Mouse (Mus musculus) urinary bladder, adult 18-20 months (tissue): ENCODE results near the gene Utp15.

Source experiments
- DNase-seq, 2 experiments: peaks; one replicate each; pipeline ENCODE4 v3.0.0; 2022; ENCODE audit warnings: low spot score in 2 of 2, mixed read lengths in 2 of 2

Utp15 gene

DNA sequence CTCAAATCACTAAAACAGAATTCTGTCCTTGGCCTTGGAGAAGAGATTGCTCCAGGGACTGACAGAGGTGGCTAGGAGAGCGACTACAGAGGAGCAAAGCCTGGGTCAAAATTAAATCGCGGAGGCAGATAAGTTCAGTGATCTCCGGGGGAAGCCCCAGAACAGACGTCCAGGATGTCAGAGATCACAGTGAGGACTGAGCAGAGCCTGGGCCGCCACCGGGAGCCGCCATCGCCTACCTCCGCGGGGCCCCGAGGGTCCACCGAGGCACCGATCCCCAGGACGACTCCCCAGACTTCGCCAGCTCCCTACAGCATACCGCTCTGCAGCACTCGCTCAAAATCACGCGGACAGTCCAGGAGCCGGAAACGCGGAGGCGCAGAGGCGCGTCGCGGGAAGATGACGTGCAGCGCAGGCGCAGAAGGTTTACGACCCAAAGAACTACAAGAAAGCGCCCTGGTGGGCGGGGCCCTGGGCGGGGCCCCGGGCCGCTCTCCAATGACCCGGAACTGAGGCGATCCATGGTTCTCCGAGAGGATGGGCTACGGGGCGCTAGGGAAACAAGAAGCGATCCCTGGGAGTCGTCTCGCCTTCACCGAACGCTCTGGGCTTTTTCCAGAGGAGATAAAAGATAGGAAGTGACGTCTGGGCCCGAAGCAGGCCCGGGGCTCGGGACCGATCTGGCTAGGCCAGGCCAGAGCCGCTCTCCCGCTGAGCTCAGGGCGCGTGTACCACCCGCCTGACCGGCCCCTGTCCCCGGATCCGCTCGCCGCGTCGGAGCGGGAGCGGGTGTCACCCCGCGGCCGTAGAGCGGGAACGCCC lies at the start of gene Utp15, which contains the start of gene Ankra2:
TSS of gene Utp15 (minus strand) at position 406 of the 822 bp plus-strand sequence.
TSS of gene Ankra2 (plus strand) at position 439 of the 822 bp plus-strand sequence.
- peak; percentile 96 to 97 for DNase-seq

DNA sequence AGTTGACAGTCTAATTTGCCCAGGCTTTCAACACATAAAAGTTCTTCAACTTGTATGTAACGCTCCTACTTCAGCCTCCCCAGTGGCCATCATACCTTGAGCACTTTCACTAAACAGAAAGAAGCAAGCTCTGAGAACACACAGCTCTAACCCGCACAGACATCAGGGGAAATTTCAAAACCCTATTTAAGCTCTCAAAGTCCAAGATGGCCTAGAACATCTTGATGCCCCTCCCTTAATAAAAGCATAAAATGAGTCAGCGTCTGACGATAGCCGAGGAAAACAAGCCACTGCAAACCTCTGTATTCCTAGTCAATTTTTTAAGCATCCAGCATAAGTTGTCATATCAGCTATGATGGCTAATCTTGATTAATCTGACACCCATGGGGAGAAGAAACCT lies 48.8 kb upstream of the Utp15 start:
- no peak for DNase-seq

DNA sequence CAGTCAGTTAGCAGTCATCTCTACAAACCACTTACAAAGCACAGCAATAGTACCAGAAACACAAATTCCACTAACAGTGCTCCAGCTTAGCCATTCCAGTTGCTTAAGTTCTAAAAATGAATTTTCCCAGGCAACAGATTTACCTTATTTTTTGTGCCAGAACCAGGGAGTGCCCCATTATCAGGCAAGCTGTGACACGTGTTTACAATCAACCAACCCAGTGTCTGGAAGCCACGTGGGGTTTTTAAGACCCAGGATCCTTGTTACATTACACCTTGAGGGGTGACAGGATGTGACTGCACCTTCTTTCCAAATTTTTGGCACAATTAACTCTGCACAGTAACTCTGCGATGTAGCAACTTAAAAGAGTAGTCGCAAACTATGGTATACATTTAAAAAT lies 45.9 kb upstream of the Utp15 start:
- DNase-seq, result no peak

DNA sequence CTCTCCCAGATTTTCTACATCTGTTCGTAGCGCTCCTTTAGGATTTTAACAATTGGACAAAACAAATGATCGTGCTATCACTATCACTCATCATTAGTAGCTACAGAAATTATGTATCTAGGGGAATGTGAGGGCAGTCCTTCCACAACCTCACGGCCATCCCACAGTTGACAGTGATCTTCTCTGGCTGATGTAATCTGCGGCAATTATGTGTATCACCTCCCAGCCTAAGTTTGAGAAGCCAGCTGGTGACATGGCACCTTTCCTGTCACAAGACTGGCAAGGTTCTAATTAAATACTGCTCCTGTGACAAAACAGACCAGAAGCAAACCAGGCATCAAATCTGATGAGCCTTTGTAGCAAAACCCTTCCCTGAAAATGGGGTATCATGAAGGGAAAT lies 45.2 kb upstream of the Utp15 start:
- DNase-seq, result no peak

DNA sequence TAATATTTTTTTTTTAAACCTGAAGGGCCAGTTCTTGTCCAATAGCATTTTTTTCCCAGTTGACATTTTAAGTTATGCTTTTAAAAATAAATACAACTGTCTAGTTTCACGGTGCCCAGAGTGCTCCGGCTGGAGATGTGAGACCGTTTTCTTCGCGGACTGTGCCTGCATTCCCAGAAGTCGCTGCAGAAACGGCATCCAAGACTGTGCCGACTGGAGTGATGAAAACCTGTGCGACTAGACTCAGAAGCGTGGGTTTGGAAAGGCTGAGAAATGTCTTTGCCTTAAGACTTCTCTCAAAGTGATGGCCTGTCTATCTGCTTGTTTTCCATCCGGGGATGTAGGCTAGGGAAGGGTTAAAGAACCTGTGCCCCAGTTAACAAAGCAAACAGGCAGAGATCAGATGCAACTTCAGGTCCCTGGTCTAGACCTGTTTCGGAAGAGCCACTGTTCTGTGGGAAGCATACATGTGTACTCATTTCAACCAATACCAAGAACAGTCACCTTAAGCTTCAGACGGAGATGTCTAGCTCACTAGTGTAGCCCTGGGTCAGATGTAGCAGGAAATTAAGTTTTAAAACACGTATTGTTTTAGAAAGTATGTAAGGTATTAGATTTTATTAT lies 44.1 kb upstream of the Utp15 start:
- DNase-seq, result no peak

DNA sequence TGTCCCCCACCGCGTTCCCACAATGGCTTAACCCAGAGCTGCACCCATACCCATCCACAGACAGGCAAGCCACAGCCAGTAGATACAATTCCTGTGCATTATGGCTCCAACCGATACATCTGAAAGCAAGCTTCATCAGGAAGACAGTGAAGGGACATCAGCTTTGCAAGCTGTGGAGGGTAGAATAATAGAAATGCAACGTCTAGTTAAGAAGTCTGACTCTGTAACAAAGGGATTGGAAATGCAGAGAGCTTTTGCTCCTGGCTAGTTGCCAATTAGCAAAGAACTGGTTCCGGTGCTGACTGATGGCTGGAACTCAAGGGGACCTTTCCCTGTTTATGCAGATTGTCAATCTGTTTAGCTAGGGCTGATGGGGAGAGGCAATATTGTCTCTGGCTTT lies 43.6 kb upstream of the Utp15 start:
- DNase-seq, result no peak

DNA sequence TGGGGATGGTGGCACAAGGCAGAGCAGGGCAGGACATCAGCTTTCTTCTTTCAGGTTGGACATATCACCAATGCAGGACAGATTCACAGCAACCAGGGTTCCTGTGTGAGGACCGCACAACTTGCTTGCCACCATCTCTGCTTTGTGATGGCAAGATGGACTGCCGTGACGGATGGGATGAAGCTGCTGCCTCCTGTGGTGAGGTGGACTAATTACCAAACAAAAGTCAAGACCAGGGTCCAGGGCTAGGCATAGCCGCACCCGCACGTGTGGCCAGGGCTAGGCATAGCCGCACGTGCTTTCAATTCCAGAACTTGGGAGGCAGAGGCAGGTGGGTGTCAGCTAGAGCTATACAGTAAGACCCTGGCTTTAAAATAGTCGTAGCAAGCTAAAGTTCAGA lies 42.4 kb upstream of the Utp15 start:
- DNase-seq, result no peak

DNA sequence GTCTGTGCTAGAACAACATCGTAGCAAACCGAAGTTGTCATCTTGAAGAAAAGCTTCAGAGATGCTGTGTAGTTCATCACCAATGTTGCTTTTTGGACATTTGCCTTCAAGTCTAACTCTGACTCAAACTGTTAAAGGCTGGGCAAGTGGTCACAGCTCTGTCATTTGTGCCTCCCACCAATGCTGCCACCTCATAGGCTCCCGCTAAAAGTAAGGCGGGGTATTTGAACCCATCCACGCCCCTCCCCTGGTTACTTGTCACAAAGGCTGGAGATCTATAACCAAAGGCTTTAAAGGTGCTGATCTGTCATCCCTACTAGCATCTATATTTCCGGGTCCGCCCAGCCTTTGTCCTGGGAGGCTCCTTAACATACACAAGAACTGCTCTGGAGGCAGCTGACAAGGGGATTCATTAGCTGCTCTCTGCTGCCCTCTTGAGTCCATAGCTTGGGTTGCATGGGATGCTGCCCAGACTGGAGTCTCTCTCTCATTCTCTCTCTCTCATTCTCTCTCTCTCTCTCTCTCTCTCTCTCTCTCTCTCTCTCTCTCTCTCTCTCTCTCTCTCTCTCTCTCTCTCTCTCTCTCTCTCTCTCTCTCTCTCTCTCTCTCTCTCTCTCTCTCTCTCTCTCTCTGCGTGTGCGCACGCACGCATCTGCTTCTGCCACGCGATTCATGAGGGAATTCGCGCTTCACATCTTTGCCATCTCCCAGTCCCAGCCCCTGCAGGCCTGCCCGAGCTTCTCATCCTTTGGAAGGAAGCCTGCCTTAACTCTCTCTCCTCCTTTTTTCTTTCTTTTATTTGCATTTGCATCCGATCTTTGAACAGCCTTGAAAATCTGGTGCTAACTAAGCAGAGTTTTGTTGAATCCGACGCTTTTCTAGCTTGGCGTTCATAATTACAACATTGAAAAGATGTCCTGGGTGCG lies 36.3 kb upstream of the Utp15 start:
- DNase-seq, result peak; percentile 45 to 65

DNA sequence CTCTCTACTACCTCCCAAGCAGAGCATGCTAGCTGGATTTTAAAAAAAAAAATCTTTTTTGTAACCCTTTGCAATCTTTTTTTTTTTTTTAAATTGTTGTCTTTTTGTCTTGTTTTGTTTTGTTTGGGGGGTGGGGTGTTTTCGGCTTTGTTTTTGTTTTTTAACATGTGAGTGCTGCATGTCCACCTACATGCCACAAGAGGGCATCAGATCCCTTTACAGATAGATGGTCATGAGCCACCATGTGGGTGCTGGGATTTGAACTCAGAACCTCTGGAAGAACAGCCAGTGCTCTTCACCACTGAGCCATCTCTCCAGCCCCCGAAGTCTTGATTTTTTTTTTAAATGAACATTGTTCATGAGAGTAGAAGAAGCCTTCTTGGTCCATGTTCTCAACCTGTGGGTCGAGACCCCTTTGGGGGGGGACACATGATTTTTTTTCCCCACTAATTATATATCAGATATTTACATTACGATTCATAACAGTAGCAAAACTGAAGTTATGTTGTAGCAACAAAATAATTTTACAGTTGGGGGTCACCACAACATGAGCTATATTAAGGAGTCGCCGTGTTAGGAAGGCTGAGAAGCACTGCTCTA lies 35.1 kb upstream of the Utp15 start:
- no peak for DNase-seq

DNA sequence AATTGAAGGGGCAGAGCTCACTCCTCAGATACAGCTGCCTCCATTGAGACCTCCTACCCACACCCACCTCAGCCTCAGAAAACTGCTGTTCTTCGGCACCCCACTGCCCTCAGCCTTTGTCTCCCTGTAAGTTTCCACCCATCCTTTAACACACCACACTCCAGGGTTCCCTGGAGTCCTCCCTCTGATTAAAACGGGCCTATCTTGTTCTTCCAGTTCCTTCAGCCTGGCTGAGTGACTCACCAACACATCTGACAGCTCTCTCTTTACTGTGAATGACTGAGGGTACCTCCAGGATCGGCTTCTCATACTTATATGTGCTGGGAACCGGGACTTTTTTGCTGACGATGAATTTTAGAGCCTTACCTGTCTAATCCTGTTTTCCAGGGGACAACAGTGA lies 33.2 kb upstream of the Utp15 start:
- peak; percentile 31 to 49 for DNase-seq

DNA sequence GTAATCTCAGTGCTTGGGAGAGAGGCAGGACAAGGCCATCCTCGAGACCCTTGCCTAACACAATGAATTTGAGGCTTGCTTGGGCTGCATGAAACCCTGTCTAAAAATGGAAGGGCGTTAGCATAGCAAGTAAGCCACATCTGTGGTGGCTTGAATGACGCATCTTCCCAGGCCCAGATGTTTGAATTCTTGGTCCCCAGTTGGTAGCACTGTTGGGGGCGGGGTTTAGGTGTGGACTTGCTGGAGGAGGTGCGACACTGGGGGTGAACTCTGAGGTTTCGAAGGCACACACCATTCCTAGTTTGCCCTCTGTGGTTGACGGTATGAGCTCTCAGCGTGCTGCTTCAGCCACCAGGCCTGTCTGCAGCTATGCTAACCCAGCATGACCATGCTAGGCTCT lies 28.9 kb upstream of the Utp15 start:
- DNase-seq, result no peak

DNA sequence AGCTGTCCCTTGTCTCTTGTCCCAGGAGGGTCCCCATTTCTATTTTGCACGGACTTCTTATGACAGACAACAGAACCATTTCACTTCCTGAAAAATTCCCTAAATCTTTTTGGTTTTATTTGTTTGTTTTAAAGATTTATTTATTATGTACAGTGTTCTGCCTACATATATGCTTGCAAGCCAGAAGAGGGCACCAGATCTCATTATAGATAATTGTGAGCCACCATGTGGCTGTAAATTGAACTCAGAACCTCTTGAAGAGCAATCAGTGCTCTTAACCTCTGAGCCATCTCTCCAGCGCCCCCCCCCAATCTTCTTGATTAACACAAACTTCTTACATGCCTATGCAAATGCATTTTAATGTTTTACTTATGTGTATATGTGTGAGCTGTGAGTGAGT lies 27.9 kb upstream of the Utp15 start:
- no peak for DNase-seq

DNA sequence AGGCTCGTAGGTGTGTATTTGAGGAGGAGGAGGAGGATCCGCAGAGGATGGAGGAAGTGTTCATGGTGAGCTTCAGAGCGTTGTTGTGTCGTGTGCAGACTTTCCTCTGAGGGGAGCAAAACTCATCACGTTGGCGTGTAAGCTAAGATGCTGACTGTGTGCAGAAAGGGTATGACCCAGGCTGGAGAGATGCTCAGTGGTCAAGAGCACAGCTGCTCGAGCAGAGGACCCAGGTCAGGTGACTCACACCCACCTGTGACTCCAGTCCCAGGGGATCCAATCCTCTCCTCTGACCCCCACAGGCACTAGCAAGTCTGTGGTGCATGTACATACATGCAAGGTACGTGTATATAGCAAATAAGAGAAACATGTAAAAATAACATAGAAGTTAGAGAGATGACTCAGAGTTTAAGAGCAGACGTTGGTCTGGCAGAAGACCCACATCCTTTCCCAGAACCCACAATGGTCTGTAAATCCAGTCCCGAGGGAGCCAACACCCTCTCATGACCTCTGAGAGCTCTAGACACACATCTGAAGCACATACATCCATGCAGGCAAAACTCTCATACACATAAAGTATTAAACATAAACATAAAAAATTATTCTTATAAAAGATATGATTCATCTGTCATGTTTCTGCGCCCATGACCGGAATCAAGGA lies 18.3 kb upstream of the Utp15 start:
- no peak for DNase-seq

DNA sequence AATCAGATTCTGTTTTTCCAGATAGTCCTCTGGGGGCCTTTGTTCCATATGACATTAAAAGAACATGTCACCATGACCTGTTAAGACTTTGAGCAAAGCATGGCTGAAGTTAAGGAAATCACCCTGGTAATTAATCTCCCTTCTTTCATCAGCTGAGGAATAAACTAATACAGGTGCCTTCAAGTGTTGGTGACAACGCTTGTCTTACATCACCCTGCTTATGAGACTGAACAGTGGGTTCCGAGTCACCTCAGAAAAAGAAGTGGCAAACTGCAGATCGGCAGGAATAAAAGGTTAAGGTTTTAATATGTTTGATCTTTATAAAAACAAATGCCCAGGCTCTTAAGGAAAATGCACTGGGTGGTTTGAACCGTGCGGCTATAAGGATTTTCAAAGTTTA lies 16.8 kb upstream of the Utp15 start, which contains the start of gene Gm21976:
TSS of gene Gm21976 (plus strand) at position 202 of the 400 bp plus-strand sequence.
- DNase-seq, result no peak

DNA sequence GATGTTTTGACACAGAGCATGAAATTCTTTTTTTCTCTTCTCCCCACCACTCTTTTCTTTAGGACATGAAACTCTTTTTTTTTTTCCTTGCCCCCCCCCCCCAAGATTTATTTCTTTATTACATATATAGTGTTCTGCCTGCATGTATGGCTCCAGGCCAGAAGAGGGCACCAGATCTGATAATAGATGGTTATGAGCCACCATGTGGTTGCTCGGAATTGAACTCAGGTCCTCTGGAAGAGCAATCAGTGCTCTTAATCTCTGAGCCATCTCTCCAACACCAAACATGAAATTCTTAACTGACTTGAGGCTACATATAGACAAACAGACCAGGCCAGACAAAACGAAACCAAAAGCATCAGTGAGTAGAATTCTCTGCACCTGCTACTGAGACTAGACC lies 14.7 kb upstream of the Utp15 start:
- DNase-seq, result no peak

DNA sequence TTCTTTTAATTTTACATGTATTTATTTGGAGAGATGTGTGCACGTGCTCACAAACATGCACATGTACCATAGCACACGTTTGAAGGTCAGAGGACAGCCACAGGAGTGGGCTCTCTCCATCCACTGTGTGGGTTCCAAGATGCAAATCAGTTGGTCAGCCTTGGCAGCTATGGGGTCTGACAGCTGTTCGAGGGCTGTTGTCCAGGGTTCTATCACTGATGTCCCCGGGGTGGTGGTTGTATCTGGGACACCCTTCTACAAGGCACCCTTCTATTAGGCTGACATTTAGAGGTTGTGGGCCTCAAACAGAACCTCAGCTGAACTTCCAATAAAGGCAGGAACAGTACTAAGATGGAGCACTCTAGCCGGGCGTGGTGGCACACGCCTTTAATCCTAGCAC lies 13.4 kb upstream of the Utp15 start:
- DNase-seq, result no peak

DNA sequence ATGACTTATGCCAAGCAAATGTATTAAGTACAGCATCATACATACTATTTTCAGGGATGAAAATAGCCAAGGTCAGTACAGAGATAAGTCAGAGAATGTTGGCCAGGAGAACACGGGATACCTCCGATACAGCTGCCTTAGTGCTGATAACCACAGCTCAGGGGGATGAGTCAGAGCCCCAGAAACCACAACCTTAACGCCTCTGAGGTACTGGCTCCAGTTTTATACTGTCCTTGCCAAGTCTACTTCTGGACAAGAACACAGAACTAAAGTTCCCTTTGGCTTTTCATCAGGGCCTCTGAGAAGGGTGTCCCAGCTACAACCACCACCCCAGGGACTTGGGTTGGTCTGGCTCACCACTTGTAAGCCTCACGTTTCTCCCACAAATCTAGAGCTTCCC lies 12.8 kb upstream of the Utp15 start:
- DNase-seq, result no peak

DNA sequence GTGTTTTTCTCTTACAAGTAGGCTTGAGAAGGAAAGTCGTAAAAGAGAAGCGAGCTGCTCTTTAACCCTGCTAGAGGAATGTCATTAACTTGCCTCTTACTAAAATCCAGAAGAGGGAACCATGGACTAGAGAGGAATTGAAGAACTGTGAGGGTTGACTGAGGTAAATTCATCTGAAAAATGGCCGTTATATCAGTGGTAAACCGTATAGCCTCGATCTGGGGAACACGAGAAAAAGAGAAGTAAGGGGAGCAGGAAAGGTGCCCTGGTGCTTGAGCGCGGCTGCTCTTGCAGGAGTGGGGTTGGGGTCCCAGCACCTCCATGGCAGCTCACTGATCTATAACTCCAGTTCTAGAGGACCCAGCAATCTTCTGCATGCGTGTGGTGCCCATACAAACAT lies 11.2 kb upstream of the Utp15 start:
- no peak for DNase-seq

DNA sequence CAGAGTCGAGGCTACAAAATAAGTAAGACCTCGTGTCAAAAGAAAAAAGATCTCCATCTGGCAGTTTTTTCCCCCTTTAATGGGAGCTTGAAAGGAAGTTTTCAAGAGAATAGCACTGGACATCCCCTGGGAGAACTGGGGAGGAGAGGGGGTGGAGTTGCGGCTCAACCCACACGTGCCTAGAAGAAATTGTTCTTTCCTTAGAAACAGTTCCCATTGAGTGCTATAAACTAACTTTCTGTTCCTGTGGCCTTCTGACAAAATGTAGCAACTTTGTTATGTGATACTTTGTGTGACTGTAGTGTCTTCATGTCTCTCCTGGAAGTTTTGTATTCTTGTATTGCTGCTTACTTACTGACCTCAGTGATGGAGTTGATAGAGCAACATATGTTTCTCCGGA lies 1.3 kb upstream of the Utp15 start:
- DNase-seq, result no peak

DNA sequence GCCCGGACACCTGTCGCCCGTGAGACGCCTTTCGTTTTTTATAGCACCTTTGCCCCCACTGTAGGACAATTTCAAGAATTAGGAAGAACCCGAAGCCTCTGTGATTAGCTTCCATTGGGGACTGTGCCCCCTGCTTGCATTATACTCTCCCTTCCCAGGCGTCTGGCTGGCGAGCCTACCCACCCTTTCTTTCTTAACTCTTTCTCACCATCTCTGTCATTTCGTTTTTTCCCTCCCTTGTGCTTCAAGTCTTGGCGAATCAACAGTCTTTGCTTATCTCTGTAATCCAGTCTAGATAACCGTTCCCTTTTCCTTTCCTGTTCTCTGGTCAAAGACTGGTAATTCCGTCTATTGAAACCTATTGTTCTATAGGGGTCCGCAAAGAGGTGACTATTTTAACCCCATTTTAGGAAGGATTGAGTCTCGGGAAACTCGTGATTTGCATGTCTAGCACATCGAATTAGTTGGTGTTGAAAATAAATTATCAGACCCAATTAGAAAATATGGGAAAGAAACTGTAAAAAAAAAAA lies 682 bp upstream of the Utp15 start:
- no peak for DNase-seq

DNA sequence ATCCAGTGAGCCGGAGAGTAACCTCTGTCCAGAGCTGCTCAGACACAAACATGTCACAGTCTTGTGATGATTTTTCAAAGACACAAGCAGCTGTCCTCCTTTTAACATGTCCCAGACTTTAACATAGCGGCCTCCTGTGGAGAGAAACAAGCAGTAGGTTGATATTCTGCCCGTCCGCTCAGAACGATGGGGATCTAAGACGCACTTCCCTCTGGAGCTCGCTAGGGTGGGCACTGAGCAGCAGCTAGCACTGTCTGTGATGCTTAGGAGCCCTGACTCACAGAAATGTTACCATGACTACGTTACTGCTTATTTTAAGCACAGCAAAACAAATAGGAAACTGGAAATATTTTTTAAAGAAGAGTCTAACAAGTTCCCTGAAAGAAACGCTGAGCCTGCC lies 7.9 kb downstream of the Utp15 start:
- DNase-seq, result no peak
